Mouse (Mus musculus): ENCODE data around the gene Hs3st3a1.

The Hs3st3a1 gene

GRCm38 (mm10) chr11:64434611-64435545, at the start of gene Hs3st3a1:
Gene Hs3st3a1 (plus strand): TSS chr11:64435332.
- DNase-seq (ENCODE audit: low spot score) = peak; percentile 4

GRCm38 (mm10) chr11:64386333-64386732, 48.8 kb upstream of the Hs3st3a1 start:
- no peak for DNase-seq (ENCODE audit: low spot score)

DNA sequence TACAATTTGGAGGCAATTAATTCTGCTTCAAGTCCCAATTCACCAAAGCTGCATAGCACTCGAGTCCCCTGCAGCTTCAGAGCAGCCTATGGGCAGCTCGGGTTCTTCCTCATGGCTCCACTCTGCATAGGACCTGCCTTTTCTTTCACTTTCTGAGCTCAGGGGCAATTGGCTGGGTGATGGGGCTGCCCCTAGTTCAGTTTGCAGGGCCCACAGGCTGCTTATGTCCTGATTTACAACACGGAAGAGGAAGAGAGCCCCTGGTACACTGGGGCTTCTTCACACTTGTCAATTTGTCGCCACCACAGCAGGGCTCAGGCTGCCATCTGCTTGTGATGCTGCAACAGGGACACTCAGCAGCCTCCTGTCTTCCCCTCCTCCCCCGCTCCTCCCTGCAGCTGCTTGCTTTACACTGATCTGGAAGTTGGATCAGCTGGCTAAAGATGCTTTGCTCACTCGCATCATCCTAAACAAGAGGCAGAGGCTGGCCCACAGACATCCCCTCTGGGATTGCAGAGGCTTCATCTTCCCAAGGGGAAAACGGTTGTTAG, 38.7 kb upstream of the Hs3st3a1 start:
- peak; percentile 68 for DNase-seq (ENCODE audit: low spot score)

DNA sequence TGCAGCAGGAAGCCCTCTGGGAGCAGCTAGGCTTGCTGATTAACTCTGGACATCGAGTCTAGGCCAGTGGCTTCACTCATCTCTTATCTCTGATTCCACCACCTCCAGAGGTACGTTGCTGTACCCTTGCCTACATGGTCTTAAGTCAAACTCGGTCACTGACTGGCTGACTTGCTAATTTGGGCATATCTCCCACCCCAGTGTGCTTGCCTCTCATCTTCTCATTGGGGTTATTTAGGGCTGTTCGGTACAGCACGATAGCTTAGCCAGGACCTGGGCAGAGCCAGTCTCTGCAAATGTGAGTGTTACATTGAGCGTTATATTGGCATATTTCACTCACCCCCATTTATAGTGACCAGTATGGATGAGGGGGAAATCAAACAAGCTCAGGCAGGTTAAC, 38.2 kb upstream of the Hs3st3a1 start:
- no peak for DNase-seq (ENCODE audit: low spot score)

DNA sequence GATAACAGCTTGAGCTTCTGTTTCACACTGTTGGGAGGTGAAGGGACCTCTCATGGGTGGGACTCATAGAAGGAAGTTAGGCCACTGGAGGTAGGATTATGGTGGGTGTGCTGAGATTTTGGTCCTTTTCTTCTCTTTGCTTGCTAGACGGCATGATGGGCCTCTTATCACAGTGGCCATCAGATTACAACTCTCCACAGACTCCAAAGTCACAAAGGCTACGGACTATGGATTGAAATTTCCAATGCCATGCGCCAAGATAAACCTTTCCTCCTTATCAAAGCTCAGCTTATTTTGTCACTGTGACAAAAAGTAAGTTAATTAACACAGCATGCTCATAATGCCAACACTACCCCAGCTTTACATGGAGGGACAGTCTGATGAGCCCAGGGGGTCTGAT, 37.5 kb upstream of the Hs3st3a1 start:
- no peak for DNase-seq (ENCODE audit: low spot score)

DNA sequence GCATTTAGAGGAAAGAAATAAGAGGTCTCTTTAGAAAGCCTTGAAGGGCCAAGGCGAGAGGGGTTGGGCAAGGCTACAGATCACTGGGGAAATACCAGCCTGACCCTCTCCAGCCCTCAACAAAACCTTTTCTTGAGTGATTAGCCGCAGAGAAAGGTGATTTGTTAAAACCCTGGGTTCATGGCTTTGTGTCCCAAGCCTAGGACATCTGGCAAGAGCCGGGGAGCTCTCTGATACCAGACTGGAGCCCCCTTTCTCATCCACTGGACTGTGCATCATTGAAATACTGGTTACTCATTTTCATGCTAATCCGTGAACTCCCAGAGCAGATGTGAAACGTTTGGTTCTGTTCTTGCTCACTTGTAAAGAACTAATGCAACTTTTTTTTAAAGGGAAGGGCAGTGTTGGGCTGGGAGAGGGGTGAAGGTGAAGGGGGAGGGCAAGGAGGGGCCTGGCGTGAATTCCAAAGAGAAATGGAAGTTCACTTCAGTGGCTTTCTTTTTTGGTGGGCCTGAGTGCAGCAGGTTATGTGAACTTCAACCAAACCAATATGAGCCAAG, 34.5 kb upstream of the Hs3st3a1 start:
- no peak for DNase-seq (ENCODE audit: low spot score)

DNA sequence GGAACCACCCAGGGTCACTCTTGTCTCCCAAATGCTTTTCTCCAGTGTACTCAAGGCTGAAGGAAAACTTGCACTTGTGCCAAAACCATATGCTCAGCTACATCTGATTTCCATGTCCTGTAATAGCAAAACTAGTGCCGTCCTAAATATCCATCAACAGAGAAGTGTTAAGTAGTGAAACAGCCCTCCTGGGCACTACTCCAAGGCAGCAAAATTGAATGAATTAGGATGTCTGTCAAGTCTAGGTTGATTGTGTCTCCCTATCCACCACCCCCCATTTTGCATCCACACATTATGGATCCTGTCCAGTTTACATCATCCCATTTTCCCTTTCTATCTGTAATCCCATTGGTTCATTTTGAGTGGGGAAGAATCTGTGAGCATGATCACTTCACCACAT, 16.2 kb upstream of the Hs3st3a1 start:
- no peak for DNase-seq (ENCODE audit: low spot score)

- no peak for DNase-seq (ENCODE audit: low spot score)
Observed at GRCm38 (mm10) chr11:64435546-64436411, 647 bp downstream of the Hs3st3a1 start.

- DNase-seq (ENCODE audit: low spot score) = no peak
Observed at GRCm38 (mm10) chr11:64436412-64436727, 1.2 kb downstream of the Hs3st3a1 start, which contains the start of gene F930015N05Rik. Gene F930015N05Rik (minus strand): TSS chr11:64436653.

DNA sequence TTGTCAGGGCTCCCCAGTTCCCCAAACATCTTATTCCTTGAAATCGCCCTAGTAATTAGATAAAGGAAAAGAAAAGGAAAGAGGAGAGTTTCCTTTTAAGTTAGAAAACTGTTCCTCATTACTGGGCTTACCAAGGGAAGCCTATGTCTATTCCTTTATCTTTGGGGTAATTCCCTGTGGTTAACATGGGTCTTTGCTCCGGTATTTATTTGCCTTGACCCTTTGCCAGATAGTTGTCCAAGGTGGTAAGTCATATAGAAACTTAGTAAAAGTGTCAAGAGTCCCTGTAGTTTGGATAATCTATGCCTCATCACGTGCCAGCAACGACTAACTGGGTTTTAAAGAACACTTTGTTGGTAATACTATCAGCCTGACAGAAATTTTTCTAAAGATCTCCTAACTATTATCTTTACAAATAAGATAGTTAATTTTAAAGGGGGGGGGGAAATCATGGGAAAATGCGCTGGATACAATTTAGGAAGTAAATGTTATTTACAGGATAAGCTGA, 1.7 kb downstream of the Hs3st3a1 start:
- DNase-seq (ENCODE audit: low spot score) = no peak

DNA sequence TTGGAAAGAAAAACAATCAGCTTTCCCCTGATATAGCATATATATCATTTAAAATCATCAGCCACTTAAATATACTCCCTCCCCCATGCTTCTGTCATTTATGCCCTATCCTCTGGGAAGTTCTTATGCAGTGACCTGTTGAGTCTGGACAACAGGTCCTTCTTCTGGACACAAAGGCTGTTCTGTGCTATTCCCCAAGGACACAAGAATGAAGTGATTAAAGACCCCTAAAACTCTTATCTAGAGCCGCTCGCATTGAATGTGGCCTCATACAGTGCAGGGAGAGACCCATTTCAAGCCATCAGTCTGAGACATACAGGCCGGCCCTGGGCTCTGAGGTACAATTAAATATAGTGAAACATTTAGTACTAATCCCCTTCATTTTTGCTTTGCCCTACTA, 2.6 kb downstream of the Hs3st3a1 start:
- DNase-seq (ENCODE audit: low spot score) = no peak

DNA sequence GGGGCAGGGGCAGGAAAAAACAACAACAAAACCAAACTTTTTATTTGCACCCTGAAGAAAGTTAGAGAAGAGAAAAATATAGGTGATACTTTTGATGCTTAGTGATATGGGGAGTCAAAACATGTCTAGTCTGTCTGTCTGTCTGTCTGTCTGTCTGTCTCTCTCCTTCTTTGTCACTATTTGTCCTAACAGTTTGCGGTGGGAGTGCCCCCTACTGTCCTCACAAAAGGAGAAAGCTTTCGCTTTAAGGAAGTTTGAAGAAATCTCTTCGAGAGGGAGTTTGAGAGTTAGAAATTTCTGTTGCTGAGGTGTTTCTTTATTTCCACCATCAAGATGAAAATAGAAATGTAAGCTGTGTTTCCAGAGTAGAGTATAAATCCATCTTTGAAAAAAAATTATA, 3.8 kb downstream of the Hs3st3a1 start:
- no peak for DNase-seq (ENCODE audit: low spot score)

- peak; percentile 47 for DNase-seq (ENCODE audit: low spot score)
Observed at GRCm38 (mm10) chr11:64442119-64442518, 7.0 kb downstream of the Hs3st3a1 start.

DNA sequence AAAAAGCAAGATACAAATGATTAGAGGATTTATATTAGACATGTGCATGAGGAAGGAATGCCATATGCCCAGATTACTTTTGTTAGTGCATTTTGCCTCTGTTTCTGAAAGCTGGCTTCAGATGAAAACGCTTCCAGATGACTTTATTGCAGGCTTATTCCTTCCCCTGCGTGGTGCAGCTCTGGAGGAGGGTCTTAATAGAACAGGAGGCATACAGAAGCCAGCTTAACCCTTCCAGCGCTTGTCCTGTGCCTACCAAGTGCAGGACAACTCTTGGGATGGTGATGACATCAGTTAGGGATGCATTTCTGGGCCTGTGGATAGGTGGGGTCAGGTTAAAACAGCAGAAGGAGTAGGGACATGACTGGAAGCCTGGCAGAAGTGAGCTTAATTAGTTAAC, 7.6 kb downstream of the Hs3st3a1 start:
- no peak for DNase-seq (ENCODE audit: low spot score)

- no peak for DNase-seq (ENCODE audit: low spot score)
Observed at GRCm38 (mm10) chr11:64445227-64445626, 10.1 kb downstream of the Hs3st3a1 start.

DNA sequence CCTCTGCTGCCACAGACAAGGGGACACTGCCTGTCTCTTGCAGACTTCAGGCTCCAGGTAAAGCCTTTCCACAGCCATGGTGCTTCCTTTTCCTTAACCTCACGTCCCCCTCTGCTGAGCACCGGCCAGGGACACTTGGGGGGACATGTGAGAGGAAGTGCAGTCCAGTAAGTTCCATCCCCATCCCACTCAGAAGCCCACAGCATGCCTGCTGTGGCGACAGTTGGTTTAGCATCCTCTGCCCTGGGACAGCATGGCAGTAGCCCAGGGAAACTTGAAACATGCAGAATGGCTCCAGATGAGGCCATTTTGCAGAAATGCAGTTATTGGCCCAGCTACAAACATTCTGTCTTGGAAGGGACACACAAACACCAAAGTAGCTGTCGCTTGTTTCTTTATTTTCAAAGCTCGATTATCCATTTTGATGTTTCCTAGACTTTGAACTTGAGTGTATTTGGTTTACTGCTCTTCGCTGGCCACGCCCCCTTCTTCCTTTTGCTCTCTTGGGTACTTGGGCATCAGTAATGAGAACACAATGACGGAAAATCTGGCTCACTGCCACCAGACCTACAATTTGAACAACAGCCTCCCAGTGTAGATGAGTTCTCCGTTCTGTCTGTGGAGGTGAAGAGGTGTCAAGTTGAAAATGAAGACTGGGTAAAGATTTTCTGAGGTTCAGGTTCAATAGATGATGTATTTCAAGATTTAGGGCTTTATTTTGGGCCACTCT, 13.6 kb downstream of the Hs3st3a1 start:
- DNase-seq (ENCODE audit: low spot score) = no peak

DNA sequence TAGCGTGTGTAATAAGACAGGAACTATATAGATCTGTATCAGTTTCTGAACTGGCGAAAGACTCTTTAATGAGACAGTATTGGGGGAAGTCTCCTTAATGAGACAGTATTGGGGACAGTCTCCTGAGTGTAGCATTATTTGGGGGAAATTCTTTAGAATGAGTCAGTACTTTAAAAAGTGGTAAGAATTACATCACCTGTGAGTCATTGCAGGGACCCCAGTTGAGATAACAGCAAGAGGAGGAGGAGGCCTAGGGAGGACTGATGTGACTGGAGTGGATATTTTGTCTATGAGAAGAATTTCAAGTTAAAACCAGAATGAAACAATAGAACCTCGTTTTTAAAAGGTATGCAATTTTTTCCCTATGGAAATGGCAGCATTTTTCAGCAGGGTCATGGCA, 26.6 kb downstream of the Hs3st3a1 start:
- DNase-seq (ENCODE audit: low spot score) = no peak

DNA sequence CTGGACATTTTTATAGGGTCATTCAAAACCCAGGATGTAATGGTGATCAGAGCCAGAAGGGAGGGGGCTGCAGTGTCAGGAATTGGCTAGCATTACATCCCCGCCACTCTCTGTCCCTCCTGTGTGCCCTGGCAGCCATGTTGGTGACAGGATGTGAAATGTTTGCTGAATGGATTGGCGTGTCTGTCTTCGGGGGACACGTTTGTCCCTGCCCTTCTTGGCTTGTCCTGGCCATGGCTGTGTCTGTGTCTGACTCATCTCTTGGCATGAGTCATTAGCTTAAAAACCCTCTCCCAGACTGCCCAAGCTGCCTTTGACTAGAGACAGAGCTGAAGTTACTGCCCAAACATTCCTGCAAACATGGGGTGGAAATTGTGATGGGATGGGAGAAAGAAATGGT, 33.6 kb downstream of the Hs3st3a1 start:
- no peak for DNase-seq (ENCODE audit: low spot score)

DNA sequence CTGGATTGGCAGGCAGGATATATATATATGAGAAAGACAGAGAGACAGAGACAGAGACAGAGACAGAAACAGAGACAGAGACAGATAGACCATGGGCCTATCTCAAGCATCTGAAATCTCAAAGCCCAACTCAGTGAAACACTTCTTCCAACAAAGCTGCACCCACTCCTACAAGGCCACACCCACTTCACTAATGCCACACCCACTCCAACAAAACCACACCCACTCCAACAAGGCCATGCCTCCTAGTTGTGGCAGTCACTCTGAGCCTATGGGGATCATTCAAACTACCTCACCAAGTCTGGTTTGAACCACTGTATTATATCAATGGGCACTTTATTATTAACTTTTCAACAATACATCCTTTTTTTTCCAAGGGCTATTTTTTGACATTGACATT, 35.6 kb downstream of the Hs3st3a1 start:
- no peak for DNase-seq (ENCODE audit: low spot score)

- no peak for DNase-seq (ENCODE audit: low spot score)
Observed at GRCm38 (mm10) chr11:64473679-64474078, 38.5 kb downstream of the Hs3st3a1 start.

- no peak for DNase-seq (ENCODE audit: low spot score)
Observed at GRCm38 (mm10) chr11:64481445-64481844, 46.3 kb downstream of the Hs3st3a1 start.

Measured in left cerebral cortex, adult 11 months (tissue).